10 mouse cellular contexts compared by ENCODE assay signal in the genomic region with DNA sequence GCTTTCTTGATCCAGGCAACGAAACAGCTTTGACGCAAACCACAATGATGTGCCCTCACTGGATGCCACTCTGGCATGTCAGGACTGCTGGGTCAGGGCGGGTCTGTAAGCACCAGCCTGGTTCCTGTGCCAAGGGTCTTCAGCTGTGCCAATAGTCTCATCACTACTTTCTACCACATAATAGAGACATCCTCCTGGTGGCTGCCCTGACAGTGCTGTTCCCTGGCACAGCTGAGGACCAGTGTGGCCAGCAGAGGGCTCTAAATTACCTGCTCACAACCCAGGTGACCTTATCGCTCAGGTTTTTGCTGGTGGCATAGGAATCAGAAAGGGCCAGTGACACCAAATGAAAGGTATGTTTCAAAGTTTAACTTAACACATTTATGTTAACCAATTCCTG. TPM values are rescaled to one million over a fixed set of nuclear protein-coding genes. Genes with fewer than 3 reads are reported as not detected.
DNase-seq lines count a peak whose midpoint lies in the region; ATAC-seq lines count a peak whose summit lies in the region.
"Had no signal": no experiment of that assay in that cellular context is flagged by ENCODE, and none has a peak within 500 bp of the region (broad histone marks: within the 10 kb centered on the region; RNA-seq: fewer than 3 reads in every experiment).

No protein-coding gene starts in this region.

- no peak overlapping the region for H3K4me3 ChIP-seq in forebrain, embryonic 12.5 days (replicated peaks)
- H3K4me3 ChIP-seq: midbrain, embryonic 12.5 days had no signal

- no peaks in the 10 kb centered on the region for H3K9me3 ChIP-seq in forebrain, embryonic 12.5 days
- H3K9me3 ChIP-seq: midbrain, embryonic 12.5 days had no signal

- DNase-seq in embryo, embryonic 10 days (ENCODE audit: low spot score) = peak; percentile 29
- no peak for DNase-seq in embryo, embryonic 11 days
- DNase-seq in CD8-positive naive resting alpha-beta T cell, adult 2 months (ENCODE audit: low read depth in 2 of 2, low spot score in 2 of 2) = peak; percentile 23 to 38
- peak; percentile 42 for DNase-seq in lung, postnatal 25 days (ENCODE audit: low spot score)
- no peak for DNase-seq in ovary, postnatal 14 days (ENCODE audit: low spot score)
- no peak for DNase-seq in left cerebral cortex, postnatal 14 days (ENCODE audit: low spot score in 2 of 2)

- WGBS in forebrain, embryonic 12.5 days = 53% methylated on average over 4 of the region's 4 CpGs

- no peak overlapping the region for H3K4me2 ChIP-seq in forebrain, embryonic 12.5 days
- H3K4me2 ChIP-seq: midbrain, embryonic 12.5 days had no signal

- H3K9ac ChIP-seq in forebrain, embryonic 12.5 days = no peak overlapping the region
- H3K9ac ChIP-seq: midbrain, embryonic 12.5 days had no signal

- no peaks in the 10 kb centered on the region for H3K36me3 ChIP-seq in forebrain, embryonic 12.5 days (replicated peaks)
- H3K36me3 ChIP-seq: midbrain, embryonic 12.5 days had no signal

- intact Hi-C loops in left cerebral cortex, postnatal 14 days (cut with DNase I) = no loop called here

- H3K4me1 ChIP-seq in forebrain, embryonic 12.5 days = no peaks in the 10 kb centered on the region
- H3K4me1 ChIP-seq: midbrain, embryonic 12.5 days had no signal

- no peak overlapping the region for H3K27ac ChIP-seq in forebrain, embryonic 12.5 days
- H3K27ac ChIP-seq: midbrain, embryonic 12.5 days had no signal

- ATAC-seq in granulocyte monocyte progenitor cell, adult 5-6 weeks (replicated peaks; ENCODE audit: poor library complexity, severe bottlenecking) = peak; percentile 56
- no peak for ATAC-seq in forebrain, embryonic 12.5 days (ENCODE audit: low FRiP score)

- H3K27me3 ChIP-seq in forebrain, embryonic 12.5 days = peaks cover 32% of the 10 kb centered on the region

RNA-seq across cellular contexts. Expression of a gene that starts 1.2 kb away (rescaled TPM):
- total RNA-seq in granulocyte monocyte progenitor cell, adult 5-6 weeks (2014; fragmentation: Nextera tagmentation) = 35.3 and 46.1 TPM in 2 replicates
- total RNA-seq in granulocyte monocyte progenitor cell, adult 5-6 weeks (2017) = 18.2 and 45.8 TPM in 2 replicates
- polyA plus RNA-seq in forebrain, embryonic 12.5 days (2016; fragmentation: Nextera tagmentation; extraction: Ambion mirVana) = 24.8 and 27.1 TPM in 2 replicates
- total RNA-seq in left cerebral cortex, postnatal 14 days (2021) = 100 to 1,000 TPM; 120 to 135 TPM

RNA-seq across cellular contexts. Expression of a gene that starts 9.0 kb away (rescaled TPM):
- 13.7 and 15.1 TPM in 2 replicates for total RNA-seq in granulocyte monocyte progenitor cell, adult 5-6 weeks (2014; fragmentation: Nextera tagmentation)
- total RNA-seq in granulocyte monocyte progenitor cell, adult 5-6 weeks (2017) = 11.4 and 14.3 TPM in 2 replicates
- polyA plus RNA-seq in forebrain, embryonic 12.5 days (2016; fragmentation: Nextera tagmentation; extraction: Ambion mirVana) = 17.3 and 17.7 TPM in 2 replicates
- 10 to 100 TPM; 15.8 to 19.4 TPM for total RNA-seq in left cerebral cortex, postnatal 14 days (2021)

RNA-seq across cellular contexts. Expression of a gene that starts 24.7 kb away (rescaled TPM):
- total RNA-seq in granulocyte monocyte progenitor cell, adult 5-6 weeks (2014; fragmentation: Nextera tagmentation) = not detected in 2 replicates
- not detected in 2 replicates for total RNA-seq in granulocyte monocyte progenitor cell, adult 5-6 weeks (2017)
- 0.20 TPM in 1 of 2 replicates, not detected in the other for polyA plus RNA-seq in forebrain, embryonic 12.5 days (2016; fragmentation: Nextera tagmentation; extraction: Ambion mirVana)
- not detected for total RNA-seq in left cerebral cortex, postnatal 14 days (2021)
- polyA plus RNA-seq: heart, embryonic 14.5 days had no signal

RNA-seq across cellular contexts. Expression of a gene that starts 37.0 kb away (rescaled TPM):
- total RNA-seq in granulocyte monocyte progenitor cell, adult 5-6 weeks (2014; fragmentation: Nextera tagmentation) = not detected in 2 replicates
- total RNA-seq in granulocyte monocyte progenitor cell, adult 5-6 weeks (2017) = not detected in 2 replicates
- not detected in 2 replicates for polyA plus RNA-seq in forebrain, embryonic 12.5 days (2016; fragmentation: Nextera tagmentation; extraction: Ambion mirVana)
- total RNA-seq in left cerebral cortex, postnatal 14 days (2021) = not detected
- polyA plus RNA-seq: heart, embryonic 14.5 days; midbrain, embryonic 12.5 days had no signal

RNA-seq across cellular contexts. Expression of a gene that starts 45.0 kb away (rescaled TPM):
- 103 and 108 TPM in 2 replicates for total RNA-seq in granulocyte monocyte progenitor cell, adult 5-6 weeks (2014; fragmentation: Nextera tagmentation)
- 42.8 and 48.2 TPM in 2 replicates for total RNA-seq in granulocyte monocyte progenitor cell, adult 5-6 weeks (2017)
- 62.9 and 64.4 TPM in 2 replicates for polyA plus RNA-seq in forebrain, embryonic 12.5 days (2016; fragmentation: Nextera tagmentation; extraction: Ambion mirVana)
- total RNA-seq in left cerebral cortex, postnatal 14 days (2021) = 10 to 100 TPM; 35.7 to 37.4 TPM

Comparison
In these comparisons a context has a peak if more than half of its experiments do, and no peak if none do; other contexts are left out.
1. DNase-seq: peak in embryo, embryonic 10 days (single experiment), CD8-positive naive resting alpha-beta T cell, adult 2 months (2 of 2) and lung, postnatal 25 days (single experiment); none in embryo, embryonic 11 days (single experiment), ovary, postnatal 14 days (single experiment) and left cerebral cortex, postnatal 14 days (0 of 2).